Mouse (Mus musculus) erythroblast, embryonic 14.5 days (primary cell): ENCODE data around the gene Fgd2. TPM values are rescaled to one million over a fixed set of nuclear protein-coding genes. Genes with fewer than 3 reads are reported as not detected.

ENCODE experiments used
- H3K27me3 ChIP-seq: 2 replicates; pipeline ENCODE4 v1.6.1; 2012; ENCODE audit warnings: inconsistent platforms; ENCODE audit not compliant: control insufficient read depth
- H3K36me3 ChIP-seq: 2 replicates; pipeline ENCODE4 v1.6.1; 2012; ENCODE audit warnings: mild to moderate bottlenecking, inconsistent platforms; ENCODE audit not compliant: control insufficient read depth
- H3K4me1 ChIP-seq: 2 replicates; pipeline ENCODE4 v1.6.1; 2012; ENCODE audit warnings: inconsistent platforms; ENCODE audit not compliant: control insufficient read depth
- H3K4me3 ChIP-seq: replicated peaks from 2 replicates; pipeline ENCODE3; 2012; ENCODE audit warnings: moderate library complexity, mild to moderate bottlenecking, inconsistent platforms
- H3K9me3 ChIP-seq: 2 replicates; pipeline ENCODE4 v1.6.1; 2012; ENCODE audit warnings: low read length, inconsistent platforms, mixed read lengths; ENCODE audit not compliant: control insufficient read depth
- GATA1 ChIP-seq: IDR thresholded peaks from 2 replicates; pipeline ENCODE4 v1.6.1; 2012; ENCODE audit warnings: low read length, inconsistent platforms, mixed read lengths
- TAL1 ChIP-seq: IDR thresholded peaks from 3 replicates; pipeline ENCODE4 v1.6.1; 2012; ENCODE audit warnings: low read length, inconsistent platforms, mixed read lengths
- polyA plus RNA-seq: library from polyadenylated mRNA; stranded (reverse); fragments of >175 nt; gene quantifications from 2 replicates; pipeline ENCODE4 v1.2.3, GENCODE M21; 2012

Fgd2 gene
- polyA plus RNA-seq, 1 experiment: 0.28 TPM

- no peaks in the 10 kb centered on the region for H3K9me3 ChIP-seq
Observed at GRCm38 (mm10) chr17:29375871-29376270, 15.2 kb downstream of the Fgd2 start.

GRCm38 (mm10) chr17:29378056-29378455 is 17.3 kb downstream of the Fgd2 start:
- Histone ChIP-seq H3K4me3 (no peak overlapping the region), H3K9me3 (no peaks in the 10 kb centered on the region), H3K27me3 (no peaks in the 10 kb centered on the region)

More at GRCm38 (mm10) chr17:29375871-29376270, 15.2 kb downstream of the Fgd2 start:
- TF ChIP-seq TAL1: no peak
- TF ChIP-seq GATA1: no peak
- no peaks in the 10 kb centered on the region for H3K27me3 ChIP-seq
- H3K4me1 ChIP-seq: peaks cover 11% of the 10 kb centered on the region
- H3K4me3 ChIP-seq: no peak overlapping the region
- H3K36me3 ChIP-seq: no peaks in the 10 kb centered on the region

GRCm38 (mm10) chr17:29380241-29380640 is 19.5 kb downstream of the Fgd2 start:
- H3K4me1 ChIP-seq: peaks cover 14% of the 10 kb centered on the region
- H3K27me3 ChIP-seq: no peaks in the 10 kb centered on the region
- no peaks in the 10 kb centered on the region for H3K36me3 ChIP-seq
- no peak for TF ChIP-seq GATA1
- TF ChIP-seq TAL1: no peak
- H3K4me3 ChIP-seq: no peak overlapping the region
- no peaks in the 10 kb centered on the region for H3K9me3 ChIP-seq

More at GRCm38 (mm10) chr17:29378056-29378455, 17.3 kb downstream of the Fgd2 start:
- Histone ChIP-seq H3K36me3 (no peaks in the 10 kb centered on the region), H3K4me1 (peaks cover 14% of the 10 kb centered on the region)
- TF ChIP-seq TAL1 (no peak), GATA1 (no peak)

GRCm38 (mm10) chr17:29381472-29381871 is 20.8 kb downstream of the Fgd2 start:
- TF ChIP-seq TAL1: no peak
- no peak for TF ChIP-seq GATA1
- Histone ChIP-seq H3K4me1 (peaks cover 12% of the 10 kb centered on the region), H3K36me3 (no peaks in the 10 kb centered on the region), H3K27me3 (no peaks in the 10 kb centered on the region), H3K4me3 (no peak overlapping the region), H3K9me3 (no peaks in the 10 kb centered on the region)

- H3K4me3 ChIP-seq: no peak overlapping the region
- H3K36me3 ChIP-seq: no peaks in the 10 kb centered on the region
- H3K4me1 ChIP-seq: peaks cover 12% of the 10 kb centered on the region
- TF ChIP-seq TAL1 (no peak), GATA1 (no peak)
- no peaks in the 10 kb centered on the region for H3K9me3 ChIP-seq
- no peaks in the 10 kb centered on the region for H3K27me3 ChIP-seq
Observed at GRCm38 (mm10) chr17:29382417-29382816, 21.7 kb downstream of the Fgd2 start.

- H3K9me3 ChIP-seq: no peaks in the 10 kb centered on the region
- H3K4me3 ChIP-seq: no peak overlapping the region
- H3K4me1 ChIP-seq: peaks cover 12% of the 10 kb centered on the region
- H3K36me3 ChIP-seq: no peaks in the 10 kb centered on the region
- no peaks in the 10 kb centered on the region for H3K27me3 ChIP-seq
- TF ChIP-seq TAL1 (no peak), GATA1 (no peak)
Observed at GRCm38 (mm10) chr17:29383923-29384322, 23.2 kb downstream of the Fgd2 start.

GRCm38 (mm10) chr17:29384850-29385438 is 24.2 kb downstream of the Fgd2 start:
- Histone ChIP-seq H3K36me3 (no peaks in the 10 kb centered on the region), H3K9me3 (no peaks in the 10 kb centered on the region), H3K27me3 (no peaks in the 10 kb centered on the region), H3K4me1 (peaks cover 15% of the 10 kb centered on the region), H3K4me3 (no peak overlapping the region)
- TF ChIP-seq GATA1 (no peak), TAL1 (no peak)

GRCm38 (mm10) chr17:29385746-29386145 is 25.0 kb downstream of the Fgd2 start:
- TF ChIP-seq TAL1 (no peak), GATA1 (no peak)
- no peaks in the 10 kb centered on the region for H3K9me3 ChIP-seq
- H3K4me1 ChIP-seq: peaks cover 15% of the 10 kb centered on the region
- no peaks in the 10 kb centered on the region for H3K27me3 ChIP-seq
- H3K36me3 ChIP-seq: no peaks in the 10 kb centered on the region
- H3K4me3 ChIP-seq: no peak overlapping the region

- Histone ChIP-seq H3K9me3 (no peaks in the 10 kb centered on the region), H3K36me3 (no peaks in the 10 kb centered on the region), H3K4me3 (no peak overlapping the region), H3K27me3 (no peaks in the 10 kb centered on the region), H3K4me1 (peaks cover 33% of the 10 kb centered on the region)
- TF ChIP-seq GATA1 (no peak), TAL1 (no peak)
Observed at GRCm38 (mm10) chr17:29388978-29389377, 28.3 kb downstream of the Fgd2 start.

GRCm38 (mm10) chr17:29391280-29391679 is 30.6 kb downstream of the Fgd2 start:
- no peaks in the 10 kb centered on the region for H3K9me3 ChIP-seq
- H3K4me3 ChIP-seq: no peak overlapping the region
- peaks cover 2% of the 10 kb centered on the region for H3K27me3 ChIP-seq
- H3K36me3 ChIP-seq: no peaks in the 10 kb centered on the region
- TF ChIP-seq TAL1 (no peak), GATA1 (no peak)
- H3K4me1 ChIP-seq: peaks cover 47% of the 10 kb centered on the region
